Mouse (Mus musculus) megakaryocyte, embryonic 14.5 days (primary cell): Measurements from ENCODE around the gene Cbarp.

Experiments used
- FLI1 ChIP-seq: IDR thresholded peaks from 2 replicates; pipeline ENCODE4 v1.6.1; 2012; ENCODE audit warnings: low read length, inconsistent platforms, mixed read lengths
- GATA1 ChIP-seq: IDR thresholded peaks from 3 replicates; pipeline ENCODE4 v1.6.1; 2012; ENCODE audit warnings: mixed read lengths, low read length, inconsistent platforms, borderline replicate concordance

GRCm38 (mm10) chr10:80171760-80172526 is 31.3 kb upstream of the Cbarp start:
- TF ChIP-seq FLI1, result no peak
- TF ChIP-seq GATA1, result no peak
